Mouse (Mus musculus): ENCODE results near the gene Gm20388.

DNA sequence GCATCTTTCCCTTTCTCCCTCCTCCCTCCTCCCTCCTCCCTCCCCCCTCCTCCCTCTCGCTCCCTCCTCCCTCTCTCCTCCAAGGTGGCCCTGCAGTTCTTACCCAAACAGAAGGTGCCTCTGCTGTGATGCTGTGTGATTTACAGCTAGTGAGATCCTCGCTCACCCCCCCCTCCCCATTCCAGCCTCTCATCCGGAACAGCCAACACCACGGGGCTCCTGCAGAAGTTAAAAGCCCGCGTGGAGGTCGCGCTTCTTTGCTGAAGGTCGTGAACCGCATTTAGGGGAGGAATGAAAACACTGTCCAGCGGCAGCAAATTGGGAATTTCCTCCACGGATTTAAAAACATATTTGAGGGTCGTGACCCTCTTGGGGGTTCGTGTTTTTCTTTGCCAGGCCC, 937.1 kb downstream of the Gm20388 start:
- no peak for TF ChIP-seq EP300 (optimal IDR thresholded peaks at IDR 0.05)
- no peak for TF ChIP-seq CTCF (IDR thresholded peaks at IDR 0.05; ENCODE audit: low read depth)
